Mouse (Mus musculus) CH12.LX (cell line): ENCODE measurements around the gene Mad1l1.

Experiments
- CTCF ChIP-seq, 2 experiments: IDR thresholded peaks in 1 of 2; conservative IDR thresholded peaks in 1 of 2; 2 replicates each; pipeline ENCODE4 v1.5.1; 2011 to 2012; ENCODE audit warnings: low read depth in 2 of 2, low read length in 2 of 2, improper control_type of control experiment in 1 of 2, inconsistent platforms in 1 of 2, mild to moderate bottlenecking in 1 of 2, moderate library complexity in 1 of 2
- EP300 ChIP-seq: IDR thresholded peaks from 2 replicates; pipeline ENCODE4 v1.6.1; 2011; ENCODE audit warnings: low read length, improper control_type of control experiment
- JUND ChIP-seq: conservative IDR thresholded peaks from 2 replicates; pipeline ENCODE4 v1.6.1; 2011; ENCODE audit warnings: low read depth, low read length, improper control_type of control experiment
- MAX ChIP-seq: IDR thresholded peaks from 2 replicates; pipeline ENCODE4 v1.6.1; 2011; ENCODE audit warnings: low read length, improper control_type of control experiment
- MYC ChIP-seq: IDR thresholded peaks from 2 replicates; pipeline ENCODE4 v1.6.1; 2011; ENCODE audit warnings: low read depth, mild to moderate bottlenecking, improper control_type of control experiment, low read length
- ZKSCAN1 ChIP-seq: IDR thresholded peaks from 2 replicates; pipeline ENCODE4 v1.6.1; 2012; ENCODE audit warnings: low read depth, inconsistent platforms, low read length, improper control_type of control experiment, borderline replicate concordance

GRCm38 (mm10) chr5:140208743-140209409, 112.5 kb downstream of the Mad1l1 start:
- TF ChIP-seq ZKSCAN1 (no peak), MAX (no peak), CTCF (conservative IDR thresholded peaks at IDR 0.05 in 1 of 2, IDR thresholded peaks at IDR 0.05 in 1 of 2; ENCODE audit: low read depth in 2 of 2, low read length in 2 of 2) (no peak), JUND (no peak), MYC (no peak), EP300 (no peak)
